Mouse (Mus musculus) spleen, adult 2 months (tissue): ENCODE results near the gene Ntrk2. TPM values are rescaled to one million over a fixed set of nuclear protein-coding genes. Genes with fewer than 3 reads are reported as not detected.

Experiments
- DNase-seq, 2 experiments: peaks; one replicate each; pipeline versions ENCODE4 v3.0.0 to v3.0.0-alpha.2; 2012 to 2021; ENCODE audit warnings: low spot score in 2 of 2, low read depth in 1 of 2
- H3K27ac ChIP-seq: fragments of 200-500 bp; 2 replicates; pipeline ENCODE4 v1.5.1; 2012; ENCODE audit warnings: low read length, inconsistent platforms; ENCODE audit not compliant: insufficient read depth
- H3K27me3 ChIP-seq: fragments of 200-500 bp; 2 replicates; pipeline ENCODE4 v1.6.1; 2012; ENCODE audit warnings: mild to moderate bottlenecking, moderate library complexity, low read length, inconsistent platforms; ENCODE audit not compliant: control insufficient read depth, insufficient read depth
- H3K36me3 ChIP-seq: fragments of 200-500 bp; 2 replicates; pipeline ENCODE4 v1.6.1; 2012; ENCODE audit warnings: mild to moderate bottlenecking, low read length, inconsistent platforms; ENCODE audit not compliant: control insufficient read depth, insufficient read depth
- H3K4me1 ChIP-seq: fragments of 200-500 bp; 2 replicates; pipeline ENCODE4 v1.6.1; 2011; ENCODE audit warnings: inconsistent platforms; ENCODE audit not compliant: control insufficient read depth, insufficient read depth, insufficient read length
- H3K4me3 ChIP-seq: fragments of 200-500 bp; 2 replicates; pipeline ENCODE4 v1.5.1; 2011; ENCODE audit warnings: mild to moderate bottlenecking, inconsistent platforms; ENCODE audit not compliant: insufficient read depth, insufficient read length; ENCODE audit errors: extremely low read depth
- CTCF ChIP-seq: fragments of 200-500 bp; IDR thresholded peaks from 2 replicates; pipeline ENCODE4 v1.5.1; 2011; ENCODE audit warnings: mild to moderate bottlenecking, inconsistent platforms; ENCODE audit not compliant: insufficient read depth, insufficient read length, insufficient replicate concordance; ENCODE audit errors: extremely low read depth
- POLR2A ChIP-seq: fragments of 200-500 bp; IDR thresholded peaks from 2 replicates; pipeline ENCODE4 v1.6.1; 2011; ENCODE audit warnings: low read depth, low read length, inconsistent platforms
- WGBS: fragments of 180-500 bp; shearing (Covaris S2); methylation state at CpG from one replicate; pipeline ENCODE4 v1.1.7; 2018; 5-methylcytosine and 5-hydroxymethylcytosine counted together
- polyA plus RNA-seq: library from polyadenylated mRNA; depleted of rRNA; stranded (reverse); fragments of >200 nt; gene quantifications from 2 replicates; pipeline ENCODE4 v1.2.3, GENCODE M21; 2012

Ntrk2 gene
- polyA plus RNA-seq, 1 experiment: 1.3 TPM

- no peak overlapping the region for H3K27ac ChIP-seq
- TF ChIP-seq POLR2A (no peak), CTCF (no peak)
- H3K36me3 ChIP-seq: no peaks in the 10 kb centered on the region
- DNase-seq: no peak
- H3K4me3 ChIP-seq: no peak overlapping the region
- no peaks in the 10 kb centered on the region for H3K4me1 ChIP-seq
- WGBS: 93% methylated on average over 5 of the region's 5 CpGs
- H3K27me3 ChIP-seq: no peaks in the 10 kb centered on the region
These were observed 303.7 kb downstream of the Ntrk2 start for GRCm38 (mm10) chr13:59110107-59110506.

GRCm38 (mm10) chr13:59114684-59115083 lies 308.3 kb downstream of the Ntrk2 start:
- H3K4me3 ChIP-seq: no peak overlapping the region
- no peaks in the 10 kb centered on the region for H3K27me3 ChIP-seq
- no peak overlapping the region for H3K27ac ChIP-seq
- TF ChIP-seq POLR2A (no peak), CTCF (no peak)
- DNase-seq: no peak
- H3K4me1 ChIP-seq: no peaks in the 10 kb centered on the region
- 93% methylated on average over 1 of the region's 1 CpGs for WGBS
- H3K36me3 ChIP-seq: no peaks in the 10 kb centered on the region

GRCm38 (mm10) chr13:59115551-59115950 lies 309.2 kb downstream of the Ntrk2 start:
- no peak overlapping the region for H3K27ac ChIP-seq
- 89% methylated on average over 14 of the region's 14 CpGs for WGBS
- DNase-seq: no peak
- TF ChIP-seq POLR2A: no peak
- TF ChIP-seq CTCF: no peak
- H3K36me3 ChIP-seq: no peaks in the 10 kb centered on the region
- no peaks in the 10 kb centered on the region for H3K4me1 ChIP-seq
- H3K4me3 ChIP-seq: no peak overlapping the region
- H3K27me3 ChIP-seq: no peaks in the 10 kb centered on the region

GRCm38 (mm10) chr13:59117233-59117632 lies 310.9 kb downstream of the Ntrk2 start:
- 82% methylated on average over 5 of the region's 5 CpGs for WGBS
- no peaks in the 10 kb centered on the region for H3K36me3 ChIP-seq
- no peaks in the 10 kb centered on the region for H3K4me1 ChIP-seq
- no peak for DNase-seq
- no peak overlapping the region for H3K27ac ChIP-seq
- no peak overlapping the region for H3K4me3 ChIP-seq
- no peaks in the 10 kb centered on the region for H3K27me3 ChIP-seq
- TF ChIP-seq POLR2A (no peak), CTCF (no peak)

GRCm38 (mm10) chr13:59119596-59120394 lies 313.4 kb downstream of the Ntrk2 start:
- Histone ChIP-seq H3K4me1 (no peaks in the 10 kb centered on the region), H3K27me3 (no peaks in the 10 kb centered on the region), H3K4me3 (no peak overlapping the region), H3K36me3 (no peaks in the 10 kb centered on the region), H3K27ac (no peak overlapping the region)
- TF ChIP-seq CTCF: no peak
- no peak for TF ChIP-seq POLR2A
- WGBS: 76% methylated on average over 10 of the region's 10 CpGs
- DNase-seq: no peak

GRCm38 (mm10) chr13:59143141-59143744 lies 336.9 kb downstream of the Ntrk2 start:
- H3K4me1 ChIP-seq: no peaks in the 10 kb centered on the region
- TF ChIP-seq POLR2A: no peak
- no peak for TF ChIP-seq CTCF

More at GRCm38 (mm10) chr13:59143141-59143744, 336.9 kb downstream of the Ntrk2 start:
- no peaks in the 10 kb centered on the region for H3K36me3 ChIP-seq
- 84% methylated on average over 7 of the region's 7 CpGs for WGBS
- no peak overlapping the region for H3K4me3 ChIP-seq
- no peak overlapping the region for H3K27ac ChIP-seq
- no peaks in the 10 kb centered on the region for H3K27me3 ChIP-seq
- DNase-seq: no peak
